Mouse (Mus musculus) yolk sac, embryonic 10.5 days (tissue): ENCODE results near the gene Setd1b.
"Not testable (repeated sequence)": the region's sequence is repeated elsewhere in the genome, so short reads cannot be mapped to it uniquely, and the experiment has no call there.

Experiments used
- DNase-seq: peaks from one replicate; pipeline ENCODE4 v3.0.0-alpha.2; 2017; ENCODE audit warnings: low spot score

The Setd1b gene

GRCm38 (mm10) chr5:123162942-123163341 lies 20.9 kb downstream of the Setd1b start:
- DNase-seq = no peak

- DNase-seq = no peak
These were observed 24.4 kb downstream of the Setd1b start for GRCm38 (mm10) chr5:123166437-123166836.

- DNase-seq = no peak
These were observed 25.6 kb downstream of the Setd1b start for GRCm38 (mm10) chr5:123167591-123167990.

- DNase-seq = no peak
These were observed 27.3 kb downstream of the Setd1b start, which contains the start of gene Psmd9 for GRCm38 (mm10) chr5:123169284-123169683. TSS of gene Psmd9 (plus strand) at chr5:123169413.

- no peak for DNase-seq
These were observed 28.4 kb downstream of the Setd1b start for GRCm38 (mm10) chr5:123170365-123170764.

GRCm38 (mm10) chr5:123171646-123172350 lies 29.8 kb downstream of the Setd1b start:
- peak; percentile 82 for DNase-seq

- DNase-seq = no peak
These were observed 36.8 kb downstream of the Setd1b start for GRCm38 (mm10) chr5:123178792-123179191.

GRCm38 (mm10) chr5:123180390-123180789 lies 38.4 kb downstream of the Setd1b start:
- no peak for DNase-seq

GRCm38 (mm10) chr5:123181536-123181935 lies 39.5 kb downstream of the Setd1b start:
- DNase-seq = no peak

GRCm38 (mm10) chr5:123182651-123183050 lies 40.7 kb downstream of the Setd1b start, which contains the start of gene Hpd:
TSS of gene Hpd (minus strand) at chr5:123182727.
- DNase-seq = no peak

GRCm38 (mm10) chr5:123185966-123186365 lies 44.0 kb downstream of the Setd1b start:
- DNase-seq = no peak

GRCm38 (mm10) chr5:123187306-123187705 lies 45.3 kb downstream of the Setd1b start:
- no peak for DNase-seq

- no peak for DNase-seq
These were observed 48.9 kb downstream of the Setd1b start for GRCm38 (mm10) chr5:123190912-123191311.

- DNase-seq = no peak
These were observed 49.4 kb downstream of the Setd1b start for GRCm38 (mm10) chr5:123191427-123191826.

GRCm38 (mm10) chr5:123192606-123193150 lies 50.7 kb downstream of the Setd1b start:
- no peak for DNase-seq

GRCm38 (mm10) chr5:123193436-123193835 lies 51.4 kb downstream of the Setd1b start:
- no peak for DNase-seq

GRCm38 (mm10) chr5:123194856-123195255 lies 52.9 kb downstream of the Setd1b start:
- DNase-seq = no peak

- no peak for DNase-seq
These were observed 53.6 kb downstream of the Setd1b start for GRCm38 (mm10) chr5:123195500-123196000.

- DNase-seq = no peak
These were observed 54.8 kb downstream of the Setd1b start for GRCm38 (mm10) chr5:123196746-123197145.

- DNase-seq = no peak
These were observed 56.5 kb downstream of the Setd1b start for GRCm38 (mm10) chr5:123198523-123198922.

- not testable (repeated sequence) for DNase-seq
These were observed 59.0 kb downstream of the Setd1b start for GRCm38 (mm10) chr5:123200816-123201522.

GRCm38 (mm10) chr5:123201523-123201892 lies 59.5 kb downstream of the Setd1b start:
- DNase-seq = peak; percentile 39

GRCm38 (mm10) chr5:123201987-123202386 lies 60.0 kb downstream of the Setd1b start:
- DNase-seq = no peak
